Mouse (Mus musculus) neural tube, embryonic 15.5 days (tissue): Measurements from ENCODE around the gene Gabra6. TPM values are rescaled to one million over a fixed set of nuclear protein-coding genes. Genes with fewer than 3 reads are reported as not detected.

Experiments
- ATAC-seq: fragments of 200-750 bp; cut with Nextera tagmentation; 2 replicates; pipeline ENCODE4 v1.8.0; 2017; ENCODE audit warnings: mild to moderate bottlenecking, moderate TSS enrichment, moderate library complexity; ENCODE audit not compliant: low FRiP score
- H3K27ac ChIP-seq: fragments of 300-500 bp; sonication (generic); replicated peaks from 2 replicates; pipeline ENCODE4 v1.5.1; 2015; ENCODE audit warnings: mild to moderate bottlenecking, inconsistent platforms
- H3K27me3 ChIP-seq: fragments of 300-500 bp; sonication (generic); replicated peaks from 2 replicates; pipeline ENCODE4 v1.6.1; 2015; ENCODE audit warnings: inconsistent platforms
- H3K36me3 ChIP-seq: fragments of 300-500 bp; sonication (generic); 2 replicates; pipeline ENCODE4 v1.6.1; 2015; ENCODE audit warnings: inconsistent platforms
- H3K4me1 ChIP-seq: fragments of 300-500 bp; sonication (generic); 2 replicates; pipeline ENCODE4 v1.6.1; 2015; ENCODE audit warnings: inconsistent platforms
- H3K4me2 ChIP-seq: fragments of 300-500 bp; sonication (generic); 2 replicates; pipeline ENCODE4 v1.6.1; 2015; ENCODE audit warnings: inconsistent platforms, mild to moderate bottlenecking, moderate library complexity
- H3K4me3 ChIP-seq: fragments of 300-500 bp; sonication (generic); replicated peaks from 2 replicates; pipeline ENCODE4 v1.5.1; 2015; ENCODE audit warnings: mild to moderate bottlenecking, inconsistent platforms
- H3K9ac ChIP-seq: fragments of 300-500 bp; sonication (generic); replicated peaks from 2 replicates; pipeline ENCODE4 v1.6.1; 2015; ENCODE audit warnings: mild to moderate bottlenecking, inconsistent platforms
- H3K9me3 ChIP-seq: fragments of 300-500 bp; sonication (generic); replicated peaks from 2 replicates; pipeline ENCODE4 v1.6.1; 2016; ENCODE audit warnings: inconsistent platforms
- WGBS: fragments of 180-500 bp; shearing (Covaris S2); methylation state at CpG from one replicate; pipeline ENCODE4 v1.1.7; 2015; ENCODE audit warnings: mixed read lengths; 5-methylcytosine and 5-hydroxymethylcytosine counted together
- polyA plus RNA-seq: library from polyadenylated mRNA; unstranded; fragments of >200 nt; fragmentation: Nextera tagmentation; extraction: Ambion mirVana; gene quantifications from 2 replicates; pipeline ENCODE4 v1.2.1, GENCODE M21; 2015

The Gabra6 gene
- polyA plus RNA-seq: not detected in 2 replicates

- WGBS: 77% methylated on average over 5 of the region's 5 CpGs
- H3K4me3 ChIP-seq: no peak within 1 kb of the TSS
Observed at GRCm38 (mm10) chr11:42320882-42321281, at the start of gene Gabra6. Gabra6 (minus strand) TSS chr11:42321072.

DNA sequence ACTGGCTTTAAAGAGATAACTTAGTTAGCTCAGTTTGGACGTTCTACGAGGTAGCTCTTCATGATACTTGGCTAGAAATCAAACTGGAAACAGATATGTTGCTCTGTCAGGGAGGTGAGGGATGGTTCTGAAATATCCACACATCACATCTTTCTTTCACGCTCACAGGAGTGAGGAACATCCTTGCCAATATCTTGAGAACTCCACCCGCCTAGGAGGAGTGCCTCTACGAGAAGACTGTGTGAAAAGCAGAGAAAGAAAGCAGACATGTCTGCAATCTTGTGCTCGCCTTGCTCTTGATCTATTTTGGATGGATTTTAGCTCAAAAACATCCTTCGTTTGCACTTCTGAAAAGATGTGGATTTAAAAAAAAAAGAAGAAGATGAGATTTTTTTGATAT, 44.7 kb upstream of the Gabra6 start:
- Histone ChIP-seq H3K36me3 (no peaks in the 10 kb centered on the region), H3K9me3 (no peaks in the 10 kb centered on the region), H3K27me3 (no peaks in the 10 kb centered on the region), H3K4me1 (no peaks in the 10 kb centered on the region), H3K9ac (no peak overlapping the region), H3K4me2 (no peak overlapping the region), H3K4me3 (no peak overlapping the region), H3K27ac (no peak overlapping the region)
- no peak for ATAC-seq
- WGBS: 85% methylated on average over 7 of the region's 7 CpGs

More at GRCm38 (mm10) chr11:42320882-42321281, at the start of gene Gabra6:
- H3K9me3 ChIP-seq: no peaks in the 10 kb centered on the region
- H3K36me3 ChIP-seq: no peaks in the 10 kb centered on the region
- no peaks in the 10 kb centered on the region for H3K4me1 ChIP-seq
- no peak within 1 kb of the TSS for H3K27ac ChIP-seq
- H3K9ac ChIP-seq: no peak within 1 kb of the TSS
- H3K27me3 ChIP-seq: no peaks in the 10 kb centered on the region
- no peak for ATAC-seq
- no peak within 1 kb of the TSS for H3K4me2 ChIP-seq

DNA sequence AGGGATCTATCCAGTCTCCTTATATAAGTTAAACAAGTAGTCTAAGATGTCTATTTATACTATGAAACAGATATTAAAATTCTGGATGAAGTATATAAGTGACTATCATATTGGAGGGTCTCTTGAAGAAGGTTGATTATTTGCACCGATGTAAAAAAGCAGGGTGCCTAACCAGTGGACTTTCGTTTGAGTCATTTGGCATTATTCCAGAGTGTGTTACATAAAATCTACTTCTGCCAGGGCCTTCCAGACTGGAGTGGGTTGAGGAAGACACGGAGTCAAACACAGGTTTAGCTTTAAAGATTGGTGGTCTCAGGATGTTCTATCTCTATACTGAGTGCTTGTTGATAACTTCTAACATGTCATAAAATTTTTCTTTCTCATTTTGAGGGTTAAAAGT, 11.2 kb upstream of the Gabra6 start:
- H3K27me3 ChIP-seq: no peaks in the 10 kb centered on the region
- ATAC-seq: no peak
- WGBS: 83% methylated on average over 3 of the region's 3 CpGs

DNA sequence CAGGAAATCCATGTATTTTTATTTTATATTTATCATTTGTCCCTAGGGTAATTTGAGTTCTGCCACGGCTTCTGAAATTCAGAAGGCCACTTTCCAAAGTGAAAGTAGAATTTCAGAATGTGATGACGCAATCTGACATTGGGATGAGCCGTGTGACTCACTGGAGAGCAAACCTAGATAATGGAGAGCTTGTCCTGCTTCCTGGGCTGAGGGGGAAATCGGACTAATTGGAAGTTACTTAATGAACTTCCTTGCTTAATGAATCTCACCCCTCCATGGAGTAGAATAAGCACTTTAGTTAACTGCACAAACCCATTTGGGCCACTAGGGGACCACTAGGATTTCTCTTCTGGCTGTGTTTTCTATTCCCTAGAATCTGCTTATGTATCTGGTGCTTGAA, 5.4 kb upstream of the Gabra6 start:
- Histone ChIP-seq H3K27ac (no peak overlapping the region), H3K9ac (no peak overlapping the region), H3K4me3 (no peak overlapping the region), H3K27me3 (no peaks in the 10 kb centered on the region), H3K36me3 (no peaks in the 10 kb centered on the region), H3K4me1 (no peaks in the 10 kb centered on the region), H3K9me3 (no peaks in the 10 kb centered on the region), H3K4me2 (no peak overlapping the region)
- 84% methylated on average over 4 of the region's 4 CpGs for WGBS
- no peak for ATAC-seq

More for the DNA sequence above, 11.2 kb upstream of the Gabra6 start:
- H3K27ac ChIP-seq: no peak overlapping the region
- H3K9me3 ChIP-seq: no peaks in the 10 kb centered on the region
- no peak overlapping the region for H3K4me3 ChIP-seq
- no peak overlapping the region for H3K4me2 ChIP-seq
- no peaks in the 10 kb centered on the region for H3K36me3 ChIP-seq
- H3K9ac ChIP-seq: no peak overlapping the region
- no peaks in the 10 kb centered on the region for H3K4me1 ChIP-seq

GRCm38 (mm10) chr11:42321560-42321959, 688 bp upstream of the Gabra6 start:
- no peak overlapping the region for H3K4me3 ChIP-seq
- no peaks in the 10 kb centered on the region for H3K36me3 ChIP-seq
- no peaks in the 10 kb centered on the region for H3K27me3 ChIP-seq
- H3K9me3 ChIP-seq: no peaks in the 10 kb centered on the region
- no peak overlapping the region for H3K27ac ChIP-seq
- no peak overlapping the region for H3K9ac ChIP-seq
- ATAC-seq: no peak
- 84% methylated on average over 3 of the region's 3 CpGs for WGBS
- H3K4me1 ChIP-seq: no peaks in the 10 kb centered on the region
- no peak overlapping the region for H3K4me2 ChIP-seq

- WGBS: 91% methylated on average over 3 of the region's 3 CpGs
- Histone ChIP-seq H3K27ac (no peak overlapping the region), H3K4me1 (peaks cover 4% of the 10 kb centered on the region; the same call in 1 of the 2 replicates), H3K36me3 (no peaks in the 10 kb centered on the region), H3K27me3 (no peaks in the 10 kb centered on the region), H3K4me3 (no peak overlapping the region), H3K9me3 (no peaks in the 10 kb centered on the region), H3K4me2 (no peak overlapping the region), H3K9ac (no peak overlapping the region)
- ATAC-seq: no peak
Observed at GRCm38 (mm10) chr11:42319521-42319920, 1.4 kb downstream of the Gabra6 start.

- WGBS: 89% methylated on average over 6 of the region's 6 CpGs
- H3K27me3 ChIP-seq: no peaks in the 10 kb centered on the region
- no peak for ATAC-seq
Observed at GRCm38 (mm10) chr11:42319101-42319500, 1.8 kb downstream of the Gabra6 start.

GRCm38 (mm10) chr11:42317985-42318384, 2.9 kb downstream of the Gabra6 start:
- Histone ChIP-seq H3K27ac (no peak overlapping the region), H3K9ac (no peak overlapping the region), H3K36me3 (no peaks in the 10 kb centered on the region), H3K27me3 (no peaks in the 10 kb centered on the region), H3K4me2 (no peak overlapping the region), H3K4me1 (peaks cover 4% of the 10 kb centered on the region; the same call in 1 of the 2 replicates), H3K4me3 (no peak overlapping the region), H3K9me3 (no peaks in the 10 kb centered on the region)
- ATAC-seq: no peak
- 92% methylated on average over 3 of the region's 3 CpGs for WGBS

More at GRCm38 (mm10) chr11:42319101-42319500, 1.8 kb downstream of the Gabra6 start:
- Histone ChIP-seq H3K9ac (no peak overlapping the region), H3K27ac (no peak overlapping the region), H3K4me2 (no peak overlapping the region), H3K4me1 (peaks cover 4% of the 10 kb centered on the region; the same call in 1 of the 2 replicates), H3K9me3 (no peaks in the 10 kb centered on the region), H3K36me3 (no peaks in the 10 kb centered on the region), H3K4me3 (no peak overlapping the region)

GRCm38 (mm10) chr11:42314850-42315249, 6.0 kb downstream of the Gabra6 start:
- Histone ChIP-seq H3K9ac (no peak overlapping the region), H3K4me1 (peaks cover 4% of the 10 kb centered on the region; the same call in 1 of the 2 replicates), H3K9me3 (no peaks in the 10 kb centered on the region), H3K27ac (no peak overlapping the region), H3K4me2 (peak overlapping the region; percentile 36), H3K4me3 (no peak overlapping the region), H3K27me3 (no peaks in the 10 kb centered on the region), H3K36me3 (no peaks in the 10 kb centered on the region)
- 7% methylated on average over 6 of the region's 6 CpGs for WGBS
- no peak for ATAC-seq

GRCm38 (mm10) chr11:42310892-42311291, 10.0 kb downstream of the Gabra6 start:
- H3K4me1 ChIP-seq: peaks cover 4% of the 10 kb centered on the region; the same call in 1 of the 2 replicates

DNA sequence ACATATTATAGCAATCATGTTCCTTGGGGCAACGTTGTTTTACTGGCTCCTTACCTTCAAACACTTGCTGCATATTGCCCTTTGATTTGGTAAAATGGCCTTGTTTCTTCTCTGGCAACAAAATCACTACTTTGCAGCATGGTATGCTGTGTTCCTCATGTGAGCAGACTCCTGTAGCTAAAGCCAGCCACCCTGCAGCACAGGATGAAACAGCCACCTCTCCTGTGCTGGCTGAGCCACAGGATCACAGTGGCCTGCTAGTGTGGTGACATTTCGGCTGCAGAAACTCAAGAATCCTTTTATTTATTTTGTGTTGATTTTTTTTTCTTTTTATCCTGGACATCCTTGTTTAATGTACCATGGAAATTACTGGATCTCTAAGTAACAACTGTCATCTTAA, 11.8 kb downstream of the Gabra6 start:
- Histone ChIP-seq H3K4me2 (no peak overlapping the region), H3K4me3 (no peak overlapping the region), H3K36me3 (no peaks in the 10 kb centered on the region), H3K4me1 (no peaks in the 10 kb centered on the region), H3K9me3 (no peaks in the 10 kb centered on the region), H3K27ac (no peak overlapping the region), H3K27me3 (no peaks in the 10 kb centered on the region), H3K9ac (no peak overlapping the region)
- 79% methylated on average over 2 of the region's 2 CpGs for WGBS
- ATAC-seq: no peak

More at GRCm38 (mm10) chr11:42310892-42311291, 10.0 kb downstream of the Gabra6 start:
- H3K27me3 ChIP-seq: no peaks in the 10 kb centered on the region
- no peak overlapping the region for H3K27ac ChIP-seq
- H3K36me3 ChIP-seq: no peaks in the 10 kb centered on the region
- WGBS: 78% methylated on average over 1 of the region's 1 CpGs
- ATAC-seq: no peak
- no peaks in the 10 kb centered on the region for H3K9me3 ChIP-seq
- no peak overlapping the region for H3K4me3 ChIP-seq
- no peak overlapping the region for H3K4me2 ChIP-seq
- no peak overlapping the region for H3K9ac ChIP-seq

- 85% methylated on average over 1 of the region's 1 CpGs for WGBS
- Histone ChIP-seq H3K27me3 (no peaks in the 10 kb centered on the region), H3K27ac (no peak overlapping the region), H3K4me1 (no peaks in the 10 kb centered on the region), H3K36me3 (no peaks in the 10 kb centered on the region), H3K9ac (no peak overlapping the region), H3K9me3 (no peaks in the 10 kb centered on the region), H3K4me3 (no peak overlapping the region), H3K4me2 (no peak overlapping the region)
- ATAC-seq: no peak
Observed at GRCm38 (mm10) chr11:42306095-42306494, 14.8 kb downstream of the Gabra6 start.
